Mouse (Mus musculus): ENCODE measurements at regions not wholly inside any gene's neighbourhood (a gene's known extent, or its start where the extent isn't known, plus 50 kb on each side); places are given as distances from the start of the nearest gene placed in this dataset.

DNA sequence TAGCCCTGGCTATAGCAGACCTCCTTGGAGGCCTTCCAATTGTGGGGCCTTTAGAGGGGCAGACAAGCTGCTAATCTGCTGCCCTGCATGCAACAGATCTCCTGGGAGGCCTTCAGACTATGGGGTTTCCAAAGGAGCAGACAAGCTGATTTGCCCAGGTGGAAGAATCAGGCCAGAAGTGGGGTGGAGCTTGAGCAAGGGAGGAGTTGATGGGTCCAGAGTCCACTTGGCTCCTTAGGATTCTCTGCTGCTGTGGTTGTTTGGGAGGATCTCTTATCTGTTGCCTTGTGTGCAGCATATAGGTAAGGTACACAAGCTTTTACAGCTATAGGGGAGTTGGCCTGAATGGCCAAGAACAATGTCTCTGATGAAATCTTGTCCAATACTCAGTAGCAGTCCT is 103.7 kb upstream of the Gm4985 start:
- TF ChIP-seq CTCF (IDR thresholded peaks at IDR 0.05; ENCODE audit: low read depth, low read length): no peak
- no peak for TF ChIP-seq POLR2A (IDR thresholded peaks at IDR 0.05; ENCODE audit: extremely low read depth, insufficient read depth, low read length)

Measured in liver, adult 2 months (tissue).